Mouse (Mus musculus) heart, adult 2 months (tissue): ENCODE results near the gene Dlg4.

Experiments used
- CTCF ChIP-seq: fragments of 200-600 bp; IDR thresholded peaks from 2 replicates; pipeline ENCODE4 v1.8.1; 2022; ENCODE audit warnings: antibody characterized with exemption, mild to moderate bottlenecking, moderate library complexity
- POLR2A ChIP-seq: fragments of 200-500 bp; IDR thresholded peaks from 2 replicates; pipeline ENCODE4 v1.6.1; 2011; ENCODE audit warnings: mild to moderate bottlenecking, low read depth, low read length, control low read depth; ENCODE audit not compliant: insufficient read depth

GRCm38 (mm10) chr11:70042309-70043085 lies 25.8 kb downstream of the Dlg4 start:
- no peak for TF ChIP-seq CTCF
- no peak for TF ChIP-seq POLR2A
